Mouse (Mus musculus) MEL (cell line): ENCODE measurements around the gene Nt5dc1. TPM values are rescaled to one million over a fixed set of nuclear protein-coding genes. Genes with fewer than 3 reads are reported as not detected.

Experiments used
- DNase-seq: peaks from one replicate; pipeline ENCODE4 v3.0.0; 2011; ENCODE audit warnings: low read depth, low spot score
- H3K27ac ChIP-seq: 2 replicates; pipeline ENCODE4 v1.5.1; 2012; ENCODE audit warnings: low read depth, mild to moderate bottlenecking, control low read depth, low read length, moderate library complexity; ENCODE audit not compliant: control insufficient read depth
- H3K27me3 ChIP-seq, 2 experiments: fragments of 150-350 bp in 1 of 2; sonication (generic) in 1 of 2; 2 replicates each; pipeline ENCODE4 v1.6.1; 2012; ENCODE audit warnings: low read length in 2 of 2, mild to moderate bottlenecking in 2 of 2, improper control_type of control experiment in 1 of 2, moderate library complexity in 1 of 2; ENCODE audit not compliant: insufficient read depth in 2 of 2, control insufficient read depth in 1 of 2
- H3K36me3 ChIP-seq, 2 experiments: 2 replicates each; pipeline ENCODE4 v1.6.1; 2012 to 2014; ENCODE audit warnings: low read length in 2 of 2, improper control_type of control experiment in 1 of 2, inconsistent platforms in 1 of 2, mild to moderate bottlenecking in 1 of 2; ENCODE audit not compliant: insufficient read depth in 2 of 2, control insufficient read depth in 1 of 2
- H3K4me1 ChIP-seq, 2 experiments: fragments of 150-350 bp in 1 of 2; sonication (generic) in 1 of 2; 2 replicates each; pipeline ENCODE4 v1.6.1; 2012; ENCODE audit warnings: low read length in 2 of 2, improper control_type of control experiment in 1 of 2, mild to moderate bottlenecking in 1 of 2; ENCODE audit not compliant: insufficient read depth in 2 of 2, control insufficient read depth in 1 of 2
- H3K4me3 ChIP-seq, 2 experiments: fragments of 150-350 bp in 1 of 2; sonication (generic) in 1 of 2; 2 replicates each; pipeline ENCODE4 v1.5.1; 2012; ENCODE audit warnings: low read depth in 2 of 2, low read length in 2 of 2, mild to moderate bottlenecking in 2 of 2, moderate library complexity in 2 of 2, control low read depth in 1 of 2, improper control_type of control experiment in 1 of 2; ENCODE audit not compliant: control insufficient read depth in 1 of 2, insufficient read depth in 1 of 2
- H3K79me2 ChIP-seq: 2 replicates; pipeline ENCODE4 v1.6.1; 2012; ENCODE audit warnings: mild to moderate bottlenecking, low read length, moderate library complexity; ENCODE audit not compliant: control insufficient read depth, poor library complexity, insufficient read depth
- H3K9ac ChIP-seq: 2 replicates; pipeline ENCODE4 v1.6.1; 2012; ENCODE audit warnings: low read depth, mild to moderate bottlenecking, control low read depth, low read length, moderate library complexity; ENCODE audit not compliant: control insufficient read depth, poor library complexity, severe bottlenecking
- H3K9me3 ChIP-seq: fragments of 150-350 bp; sonication (generic); replicated peaks from 2 replicates; pipeline ENCODE4 v1.6.1; 2012; ENCODE audit warnings: mild to moderate bottlenecking, low read length, improper control_type of control experiment, moderate library complexity; ENCODE audit not compliant: insufficient read depth
- BHLHE40 ChIP-seq: IDR thresholded peaks from 2 replicates; pipeline ENCODE4 v1.6.1; 2012; ENCODE audit warnings: low read depth, mild to moderate bottlenecking, inconsistent platforms, low read length, improper control_type of control experiment, borderline replicate concordance
- E2F4 ChIP-seq: IDR thresholded peaks from 2 replicates; pipeline ENCODE4 v1.6.1; 2011; ENCODE audit warnings: low read depth, low read length, improper control_type of control experiment, borderline replicate concordance
- ETS1 ChIP-seq: IDR thresholded peaks from 2 replicates; pipeline ENCODE4 v1.6.1; 2012; ENCODE audit warnings: low read depth, mild to moderate bottlenecking, inconsistent platforms, low read length, improper control_type of control experiment, moderate library complexity
- HCFC1 ChIP-seq: IDR thresholded peaks from 2 replicates; pipeline ENCODE4 v1.6.1; 2012; ENCODE audit warnings: low read depth, mild to moderate bottlenecking, inconsistent platforms, low read length, improper control_type of control experiment, moderate library complexity
- KAT2A ChIP-seq: conservative IDR thresholded peaks from 2 replicates; pipeline ENCODE4 v1.6.1; 2012; ENCODE audit warnings: low read depth, low read length, improper control_type of control experiment, inconsistent platforms
- MAFK ChIP-seq: IDR thresholded peaks from 2 replicates; pipeline ENCODE4 v1.6.1; 2011; ENCODE audit warnings: low read depth, mild to moderate bottlenecking, low read length, improper control_type of control experiment, borderline replicate concordance
- MYB ChIP-seq: IDR thresholded peaks from 2 replicates; pipeline ENCODE4 v1.6.1; 2011; ENCODE audit warnings: mild to moderate bottlenecking, low read depth, low read length, improper control_type of control experiment
- NELFE ChIP-seq: IDR thresholded peaks from 2 replicates; pipeline ENCODE4 v1.6.1; 2011; ENCODE audit warnings: low read depth, low read length, improper control_type of control experiment
- NRF1 ChIP-seq: IDR thresholded peaks from 2 replicates; pipeline ENCODE4 v1.6.1; 2014; ENCODE audit warnings: low read depth, mild to moderate bottlenecking, inconsistent platforms, low read length, improper control_type of control experiment, moderate library complexity; ENCODE audit not compliant: poor library complexity, insufficient read depth, severe bottlenecking
- POLR2A ChIP-seq, 2 experiments: IDR thresholded peaks; 2 replicates each; pipeline ENCODE4 v1.6.1; 2011 to 2012; ENCODE audit warnings: low read length in 2 of 2, mild to moderate bottlenecking in 2 of 2, control low read depth in 1 of 2, improper control_type of control experiment in 1 of 2, low read depth in 1 of 2, moderate library complexity in 1 of 2; ENCODE audit not compliant: control insufficient read depth in 1 of 2, insufficient read depth in 1 of 2, poor library complexity in 1 of 2
- POLR2AphosphoS2 ChIP-seq: IDR thresholded peaks from 2 replicates; pipeline ENCODE4 v1.6.1; 2011; ENCODE audit warnings: low read length, improper control_type of control experiment
- POLR2AphosphoS5 ChIP-seq: IDR thresholded peaks from 2 replicates; pipeline ENCODE4 v1.6.1; 2012; ENCODE audit warnings: low read depth, borderline replicate concordance, mild to moderate bottlenecking, inconsistent platforms, low read length, moderate library complexity, mixed read lengths
- SMC3 ChIP-seq: IDR thresholded peaks from 2 replicates; pipeline ENCODE4 v1.6.1; 2011; ENCODE audit warnings: low read depth, low read length, improper control_type of control experiment
- TBP ChIP-seq: IDR thresholded peaks from 2 replicates; pipeline ENCODE4 v1.8.0; 2011; ENCODE audit warnings: low read depth, low read length, improper control_type of control experiment
- TCF12 ChIP-seq: IDR thresholded peaks from 2 replicates; pipeline ENCODE4 v1.6.1; 2014; ENCODE audit warnings: low read depth, mild to moderate bottlenecking, inconsistent platforms, low read length, improper control_type of control experiment, moderate library complexity
- UBTF ChIP-seq: IDR thresholded peaks from 2 replicates; pipeline ENCODE4 v1.6.1; 2012; ENCODE audit warnings: low read depth, mild to moderate bottlenecking, inconsistent platforms, low read length, improper control_type of control experiment, moderate library complexity, borderline replicate concordance; ENCODE audit not compliant: insufficient read depth
- USF1 ChIP-seq: IDR thresholded peaks from 2 replicates; pipeline ENCODE4 v1.6.1; 2014; ENCODE audit warnings: low read depth, mild to moderate bottlenecking, inconsistent platforms, low read length, improper control_type of control experiment, moderate library complexity
- USF2 ChIP-seq, 2 experiments: IDR thresholded peaks; 2 replicates each; pipeline ENCODE4 v1.6.1; 2011 to 2012; ENCODE audit warnings: improper control_type of control experiment in 2 of 2, low read length in 2 of 2, borderline replicate concordance in 1 of 2, inconsistent platforms in 1 of 2, low read depth in 1 of 2, mild to moderate bottlenecking in 1 of 2; ENCODE audit not compliant: insufficient read depth in 1 of 2
- ZC3H11A ChIP-seq: IDR thresholded peaks from 2 replicates; pipeline ENCODE4 v1.6.1; 2012; ENCODE audit warnings: low read depth, mild to moderate bottlenecking, inconsistent platforms, low read length, improper control_type of control experiment
- ZNF384 ChIP-seq: IDR thresholded peaks from 2 replicates; pipeline ENCODE4 v1.6.1; 2012; ENCODE audit warnings: low read depth, mild to moderate bottlenecking, inconsistent platforms, low read length, improper control_type of control experiment
- polyA plus RNA-seq, 2 experiments: library from polyadenylated mRNA; stranded (reverse) in 1 of 2; unstranded in 1 of 2; fragments of >175 nt in 1 of 2; fragments of >200 nt in 1 of 2; gene quantifications; 2 replicates each; pipeline versions ENCODE4 v1.2.1 to v1.2.4; 2012; ENCODE audit warnings: low replicate concordance in 2 of 2, low read depth in 1 of 2; ENCODE audit not compliant: insufficient read length in 2 of 2, insufficient read depth in 1 of 2, missing spikeins in 1 of 2
- total RNA-seq: library from RNA; depleted of rRNA; stranded (reverse); fragments of 300-350 nt; gene quantifications from 2 replicates; pipeline ENCODE4 v1.2.3, GENCODE M21; 2012

The Nt5dc1 gene
- total and polyA plus RNA-seq, 3 experiments, result 8.9 to 11.5 TPM; not detected in 1

- Histone ChIP-seq H3K36me3 (no peaks in the 10 kb centered on the region), H3K27me3 (no peaks in the 10 kb centered on the region), H3K4me3 (no peak overlapping the region), H3K79me2 (no peaks in the 10 kb centered on the region), H3K27ac (no peak overlapping the region), H3K9ac (no peak overlapping the region), H3K4me1 (no peaks in the 10 kb centered on the region), H3K9me3 (no peaks in the 10 kb centered on the region)
- DNase-seq, result no peak
- TF ChIP-seq SMC3 (no peak), POLR2AphosphoS5 (no peak), MYB (no peak), BHLHE40 (no peak), KAT2A (no peak), NRF1 (no peak), USF1 (no peak), E2F4 (no peak), NELFE (no peak), TBP (no peak), TCF12 (no peak), HCFC1 (no peak), MAFK (no peak), USF2 (IDR thresholded peaks at IDR 0.05; ENCODE audit: borderline replicate concordance in 1 of 2, insufficient read depth in 1 of 2, low read depth in 1 of 2, low read length in 2 of 2) (no peak), ETS1 (no peak), POLR2A (IDR thresholded peaks at IDR 0.05; ENCODE audit: control insufficient read depth in 1 of 2, insufficient read depth in 1 of 2, low read depth in 1 of 2, low read length in 2 of 2, poor library complexity in 1 of 2) (no peak)
Observed at GRCm38 (mm10) chr10:34296911-34297298, 121.4 kb downstream of the Nt5dc1 start.

DNA sequence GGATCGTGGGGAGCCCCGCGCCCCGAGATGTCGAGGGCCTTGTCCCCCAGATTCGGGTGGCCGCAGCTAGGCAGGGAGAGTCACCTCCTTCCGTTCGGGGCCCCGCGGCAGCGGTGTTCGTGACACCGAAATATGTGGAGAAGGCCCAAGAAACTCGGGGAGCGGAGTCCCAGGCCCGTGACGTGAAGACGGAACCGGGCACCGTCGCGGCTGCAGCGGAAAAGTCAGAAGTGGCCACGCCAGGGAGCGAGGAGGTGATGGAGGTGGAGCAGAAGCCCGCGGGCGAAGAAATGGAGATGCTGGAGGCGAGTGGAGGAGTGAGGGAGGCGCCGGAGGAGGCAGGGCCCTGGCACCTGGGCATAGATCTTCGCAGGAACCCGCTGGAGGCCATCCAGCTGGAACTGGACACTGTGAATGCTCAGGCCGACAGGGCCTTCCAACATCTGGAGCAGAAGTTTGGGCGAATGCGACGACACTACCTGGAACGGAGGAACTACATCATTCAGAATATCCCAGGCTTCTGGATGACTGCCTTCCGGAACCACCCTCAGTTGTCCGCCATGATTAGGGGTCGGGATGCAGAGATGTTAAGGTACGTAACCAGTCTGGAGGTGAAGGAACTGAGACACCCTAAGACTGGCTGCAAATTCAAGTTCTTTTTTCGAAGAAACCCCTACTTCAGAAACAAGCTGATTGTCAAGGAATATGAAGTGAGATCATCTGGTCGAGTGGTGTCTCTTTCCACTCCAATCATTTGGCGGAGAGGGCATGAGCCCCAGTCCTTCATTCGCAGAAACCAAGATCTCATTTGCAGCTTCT, 135.7 kb downstream of the Nt5dc1 start:
- peaks cover 2 to 4% of the 10 kb centered on the region in 2 experiments; a peak in 2 of 4 replicates for H3K4me1 ChIP-seq
- H3K9ac ChIP-seq, result peak overlapping the region; percentile 85
- H3K79me2 ChIP-seq, result peaks cover 23% of the 10 kb centered on the region
- no peaks in the 10 kb centered on the region for H3K27me3 ChIP-seq
- no peaks in the 10 kb centered on the region for H3K9me3 ChIP-seq
- peak overlapping the region; percentile 57 to 85 for H3K4me3 ChIP-seq
- peaks cover 0 to 15% of the 10 kb centered on the region in 2 experiments; a peak in 2 of 4 replicates for H3K36me3 ChIP-seq
- no peak overlapping the region for H3K27ac ChIP-seq
- TF ChIP-seq HCFC1 (no peak), ETS1 (no peak), ZC3H11A (no peak), SMC3 (no peak), POLR2AphosphoS2 (no peak), UBTF (no peak), ZNF384 (no peak)
- TF ChIP-seq, all 39 proteins: peak for 0
- DNase-seq, result peak; percentile 46
